Mouse (Mus musculus) adrenal gland, postnatal 10 days (tissue): ENCODE measurements around the gene Syt13. TPM values are rescaled to one million over a fixed set of nuclear protein-coding genes. Genes with fewer than 3 reads are reported as not detected.

Source experiments
- DNase-seq: peaks from one replicate; pipeline ENCODE4 v3.0.0; 2021; ENCODE audit warnings: mixed read lengths
- long read RNA-seq, 2 experiments: library from polyadenylated mRNA; stranded (forward); transcript quantifications; one replicate each; pipeline ENCODE4 v2.0.0; 2021
- total RNA-seq, 2 experiments: library from RNA; stranded (reverse); gene quantifications; 2 replicates each; pipeline ENCODE4 v1.2.3; 2021

Syt13 gene
- 1 to 10 TPM in 1 of 2 experiments, under 1 TPM in 1; 0.97 to 1.1 TPM for total RNA-seq
- long read RNA-seq, experiment 1: 0 reads
- long read RNA-seq, experiment 2, partial matches to known transcripts: 0 of 2 reads
- long read RNA-seq, experiment 2, other reads (novel, unspliced or antisense): 0 of 2 reads

- DNase-seq: peak; percentile 73
Observed at GRCm38 (mm10) chr2:92914933-92915553, at the start of gene Syt13. TSS of gene Syt13 (plus strand) at chr2:92915098.

GRCm38 (mm10) chr2:92866616-92867015 lies 48.3 kb upstream of the Syt13 start:
- no peak for DNase-seq

- DNase-seq: no peak
Observed at GRCm38 (mm10) chr2:92870139-92870836, 44.6 kb upstream of the Syt13 start.

GRCm38 (mm10) chr2:92871093-92871686 lies 43.7 kb upstream of the Syt13 start:
- DNase-seq: no peak

- DNase-seq: no peak
Observed at GRCm38 (mm10) chr2:92872652-92873051, 42.2 kb upstream of the Syt13 start.

- DNase-seq: no peak
Observed at GRCm38 (mm10) chr2:92874592-92874991, 40.3 kb upstream of the Syt13 start.

GRCm38 (mm10) chr2:92877488-92877887 lies 37.4 kb upstream of the Syt13 start:
- DNase-seq: no peak

- peak; percentile 77 for DNase-seq
Observed at GRCm38 (mm10) chr2:92883039-92883911, 31.6 kb upstream of the Syt13 start.

- DNase-seq: peak; percentile 26
Observed at GRCm38 (mm10) chr2:92883912-92884243, 31.0 kb upstream of the Syt13 start.

- DNase-seq: no peak
Observed at GRCm38 (mm10) chr2:92884976-92885375, 29.9 kb upstream of the Syt13 start.

- peak; percentile 9 for DNase-seq
Observed at GRCm38 (mm10) chr2:92886862-92887261, 28.0 kb upstream of the Syt13 start.

GRCm38 (mm10) chr2:92892524-92892923 lies 22.4 kb upstream of the Syt13 start:
- DNase-seq: no peak

- DNase-seq: no peak
Observed at GRCm38 (mm10) chr2:92903650-92904049, 11.2 kb upstream of the Syt13 start.

GRCm38 (mm10) chr2:92904307-92904859 lies 10.5 kb upstream of the Syt13 start:
- DNase-seq: peak; percentile 65

- peak; percentile 59 for DNase-seq
Observed at GRCm38 (mm10) chr2:92910371-92910770, 4.5 kb upstream of the Syt13 start.

GRCm38 (mm10) chr2:92912312-92912711 lies 2.6 kb upstream of the Syt13 start:
- DNase-seq: no peak

GRCm38 (mm10) chr2:92913295-92913694 lies 1.6 kb upstream of the Syt13 start:
- DNase-seq: no peak

- DNase-seq: no peak
Observed at GRCm38 (mm10) chr2:92915659-92916631, 1.0 kb downstream of the Syt13 start.

- DNase-seq: no peak
Observed at GRCm38 (mm10) chr2:92917405-92918142, 2.7 kb downstream of the Syt13 start.

GRCm38 (mm10) chr2:92920709-92921108 lies 5.8 kb downstream of the Syt13 start:
- no peak for DNase-seq
